Mouse (Mus musculus) hindbrain, embryonic 16.5 days (tissue): Measurements from ENCODE around the gene Cenpa. TPM values are rescaled to one million over a fixed set of nuclear protein-coding genes. Genes with fewer than 3 reads are reported as not detected.

Experiments used
- ATAC-seq: fragments of 200-750 bp; cut with Nextera tagmentation; 2 replicates; pipeline ENCODE4 v1.8.0; 2017; ENCODE audit warnings: moderate TSS enrichment, moderate library complexity
- H3K27ac ChIP-seq: fragments of 300-500 bp; sonication (generic); 2 replicates; pipeline ENCODE4 v1.5.1; 2014; ENCODE audit warnings: low read depth, mild to moderate bottlenecking, control low read depth, low read length, moderate library complexity
- H3K27me3 ChIP-seq: fragments of 300-500 bp; sonication (generic); replicated peaks from 2 replicates; pipeline ENCODE4 v1.6.1; 2014; ENCODE audit warnings: low read length; ENCODE audit not compliant: control insufficient read depth, insufficient read depth
- H3K36me3 ChIP-seq: fragments of 300-500 bp; sonication (generic); 2 replicates; pipeline ENCODE4 v1.6.1; 2014; ENCODE audit warnings: mild to moderate bottlenecking, low read length, moderate library complexity, mixed read lengths; ENCODE audit not compliant: control insufficient read depth, insufficient read depth
- H3K4me1 ChIP-seq: fragments of 300-500 bp; sonication (generic); 2 replicates; pipeline ENCODE4 v1.6.1; 2014; ENCODE audit warnings: low read depth, low read length; ENCODE audit not compliant: control insufficient read depth, insufficient read depth
- H3K4me2 ChIP-seq: fragments of 300-500 bp; sonication (generic); 2 replicates; pipeline ENCODE4 v1.6.1; 2014; ENCODE audit warnings: mild to moderate bottlenecking, low read length, control low read depth, moderate library complexity
- H3K4me3 ChIP-seq: fragments of 300-500 bp; sonication (generic); 2 replicates; pipeline ENCODE4 v1.5.1; 2014; ENCODE audit warnings: mild to moderate bottlenecking, low read length, control low read depth, moderate library complexity
- H3K9ac ChIP-seq: fragments of 300-500 bp; sonication (generic); 2 replicates; pipeline ENCODE4 v1.6.1; 2014; ENCODE audit warnings: low read depth, mild to moderate bottlenecking, control low read depth, low read length, moderate library complexity
- H3K9me3 ChIP-seq: fragments of 300-500 bp; sonication (generic); 2 replicates; pipeline ENCODE4 v1.6.1; 2014; ENCODE audit warnings: mild to moderate bottlenecking, low read length, moderate library complexity; ENCODE audit not compliant: control insufficient read depth
- WGBS: fragments of 180-500 bp; shearing (Covaris S2); extraction: QIAGEN DNeasy Blood & Tissue Kit; methylation state at CpG from one replicate; pipeline ENCODE4 v1.1.7; 2014; 5-methylcytosine and 5-hydroxymethylcytosine counted together
- polyA plus RNA-seq: library from polyadenylated mRNA; unstranded; fragments of >200 nt; fragmentation: Nextera tagmentation; extraction: Ambion mirVana; gene quantifications from 2 replicates; pipeline ENCODE4 v1.2.1, GENCODE M21; 2015

The Cenpa gene
- polyA plus RNA-seq, 1 experiment from 2014 or later = 42.7 TPM

GRCm38 (mm10) chr5:30636994-30637393 lies 29.6 kb upstream of the Cenpa start:
- H3K27me3 ChIP-seq = no peaks in the 10 kb centered on the region
- ATAC-seq = no peak

GRCm38 (mm10) chr5:30638041-30638440 lies 28.5 kb upstream of the Cenpa start:
- H3K4me2 ChIP-seq = no peak overlapping the region
- no peaks in the 10 kb centered on the region for H3K9me3 ChIP-seq
- no peaks in the 10 kb centered on the region for H3K4me1 ChIP-seq
- H3K36me3 ChIP-seq = no peaks in the 10 kb centered on the region
- H3K27ac ChIP-seq = no peak overlapping the region
- H3K9ac ChIP-seq = no peak overlapping the region
- WGBS = 5% methylated on average over 6 of the region's 6 CpGs
- H3K27me3 ChIP-seq = no peaks in the 10 kb centered on the region
- ATAC-seq = peak; percentile 85
- no peak overlapping the region for H3K4me3 ChIP-seq

More at GRCm38 (mm10) chr5:30636994-30637393, 29.6 kb upstream of the Cenpa start:
- no peaks in the 10 kb centered on the region for H3K9me3 ChIP-seq
- H3K9ac ChIP-seq = no peak overlapping the region
- H3K36me3 ChIP-seq = no peaks in the 10 kb centered on the region
- H3K27ac ChIP-seq = no peak overlapping the region
- 57% methylated on average over 7 of the region's 7 CpGs for WGBS
- no peak overlapping the region for H3K4me2 ChIP-seq
- no peaks in the 10 kb centered on the region for H3K4me1 ChIP-seq
- H3K4me3 ChIP-seq = no peak overlapping the region

GRCm38 (mm10) chr5:30643477-30644179 lies 22.9 kb upstream of the Cenpa start:
- Histone ChIP-seq H3K36me3 (no peaks in the 10 kb centered on the region), H3K27ac (no peak overlapping the region), H3K4me2 (no peak overlapping the region), H3K9me3 (no peaks in the 10 kb centered on the region), H3K9ac (no peak overlapping the region), H3K4me1 (peaks cover 4% of the 10 kb centered on the region), H3K4me3 (no peak overlapping the region), H3K27me3 (no peaks in the 10 kb centered on the region)
- ATAC-seq = no peak
- WGBS = 56% methylated on average over 5 of the region's 5 CpGs

- no peak overlapping the region for H3K4me2 ChIP-seq
- H3K9ac ChIP-seq = no peak overlapping the region
- H3K9me3 ChIP-seq = no peaks in the 10 kb centered on the region
- no peak for ATAC-seq
- H3K36me3 ChIP-seq = no peaks in the 10 kb centered on the region
- no peak overlapping the region for H3K4me3 ChIP-seq
- 59% methylated on average over 2 of the region's 2 CpGs for WGBS
- peaks cover 13% of the 10 kb centered on the region for H3K4me1 ChIP-seq
- no peak overlapping the region for H3K27ac ChIP-seq
- no peaks in the 10 kb centered on the region for H3K27me3 ChIP-seq
These were observed 20.5 kb upstream of the Cenpa start for GRCm38 (mm10) chr5:30646036-30646435.

- H3K27me3 ChIP-seq = no peaks in the 10 kb centered on the region
- peaks cover 13% of the 10 kb centered on the region for H3K4me1 ChIP-seq
- H3K9ac ChIP-seq = peak overlapping the region; percentile 79
- H3K4me2 ChIP-seq = peak overlapping the region; percentile 87
- WGBS = 10% methylated on average over 9 of the region's 9 CpGs
- peak overlapping the region; percentile 79 for H3K27ac ChIP-seq
- H3K9me3 ChIP-seq = no peaks in the 10 kb centered on the region
- H3K36me3 ChIP-seq = no peaks in the 10 kb centered on the region
- H3K4me3 ChIP-seq = peak overlapping the region; percentile 78
- ATAC-seq = no peak
These were observed 19.2 kb upstream of the Cenpa start for GRCm38 (mm10) chr5:30647396-30647795.

GRCm38 (mm10) chr5:30647815-30648560 lies 18.6 kb upstream of the Cenpa start, which contains the start of gene Slc35f6:
Gene Slc35f6, plus strand, starts transcription at chr5:30647933.
- H3K36me3 ChIP-seq = no peaks in the 10 kb centered on the region
- peak within 1 kb of the TSS; percentile 78 for H3K4me3 ChIP-seq
- peak within 1 kb of the TSS; percentile 87 for H3K4me2 ChIP-seq
- peaks cover 13% of the 10 kb centered on the region for H3K4me1 ChIP-seq
- H3K9me3 ChIP-seq = no peaks in the 10 kb centered on the region
- no peaks in the 10 kb centered on the region for H3K27me3 ChIP-seq
- peak; percentile 96 for ATAC-seq
- H3K27ac ChIP-seq = peak within 1 kb of the TSS; percentile 79
- H3K9ac ChIP-seq = peak within 1 kb of the TSS; percentile 79
- under 1% methylated on average over 36 of the region's 38 CpGs for WGBS

- ATAC-seq = no peak
- H3K9me3 ChIP-seq = no peaks in the 10 kb centered on the region
- H3K4me2 ChIP-seq = no peak overlapping the region
- no peak overlapping the region for H3K4me3 ChIP-seq
- no peaks in the 10 kb centered on the region for H3K36me3 ChIP-seq
- WGBS = 82% methylated on average over 4 of the region's 4 CpGs
- H3K4me1 ChIP-seq = peaks cover 13% of the 10 kb centered on the region
- no peaks in the 10 kb centered on the region for H3K27me3 ChIP-seq
- no peak overlapping the region for H3K9ac ChIP-seq
- no peak overlapping the region for H3K27ac ChIP-seq
These were observed 17.0 kb upstream of the Cenpa start for GRCm38 (mm10) chr5:30649558-30649957.

- WGBS = 89% methylated on average over 3 of the region's 3 CpGs
- Histone ChIP-seq H3K27me3 (no peaks in the 10 kb centered on the region), H3K9ac (no peak overlapping the region), H3K36me3 (0 out of 2 replicates have a peak, but pooled peaks cover under 1% of the 10 kb centered on the region), H3K27ac (no peak overlapping the region), H3K4me2 (no peak overlapping the region), H3K9me3 (no peaks in the 10 kb centered on the region), H3K4me1 (peaks cover 13% of the 10 kb centered on the region), H3K4me3 (no peak overlapping the region)
- no peak for ATAC-seq
These were observed 15.8 kb upstream of the Cenpa start for GRCm38 (mm10) chr5:30650756-30651155.

GRCm38 (mm10) chr5:30651554-30651953 lies 15.0 kb upstream of the Cenpa start:
- no peak for ATAC-seq
- 91% methylated on average over 3 of the region's 3 CpGs for WGBS

More at GRCm38 (mm10) chr5:30651554-30651953, 15.0 kb upstream of the Cenpa start:
- Histone ChIP-seq H3K36me3 (0 out of 2 replicates have a peak, but pooled peaks cover 5% of the 10 kb centered on the region), H3K27ac (no peak overlapping the region), H3K9ac (no peak overlapping the region), H3K9me3 (no peaks in the 10 kb centered on the region), H3K4me1 (peaks cover 13% of the 10 kb centered on the region), H3K4me3 (no peak overlapping the region), H3K27me3 (no peaks in the 10 kb centered on the region), H3K4me2 (no peak overlapping the region)
